Mouse (Mus musculus) spleen, adult 18-20 months (tissue): ENCODE results near the gene Ttc22.
A peak's percentile ranks its signal among the peaks of the same experiment; 100 is the strongest.

Experiments used
- DNase-seq, 2 experiments: peaks; one replicate each; pipeline ENCODE4 v3.0.0; 2022; ENCODE audit warnings: mixed read lengths in 2 of 2

Ttc22 gene

GRCm38 (mm10) chr4:106622030-106622493 is at the start of gene Ttc22:
TSS of gene Ttc22 (plus strand) at chr4:106622432.
- no peak for DNase-seq

DNA sequence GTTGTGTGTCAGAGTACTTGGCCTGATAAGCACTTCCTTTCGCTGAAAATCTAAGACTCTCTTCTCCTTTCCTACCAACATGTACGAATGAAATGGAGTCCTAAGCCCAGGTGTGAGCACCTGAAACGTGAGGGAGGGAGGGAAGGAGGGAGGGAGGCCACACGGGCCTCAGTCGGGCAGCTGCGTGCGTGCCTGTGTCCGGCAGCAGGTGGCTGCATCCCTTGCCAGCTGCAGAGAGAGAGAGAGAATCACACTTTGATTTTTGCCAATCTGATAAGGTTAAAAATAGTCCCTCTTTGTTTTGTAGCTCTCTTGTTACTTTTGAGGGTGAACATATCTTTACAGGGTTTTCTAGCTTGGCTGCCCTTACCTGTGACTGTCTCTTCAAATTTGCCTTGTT is 47.2 kb upstream of the Ttc22 start:
- no peak for DNase-seq

- DNase-seq = no peak
These were observed 44.7 kb upstream of the Ttc22 start for GRCm38 (mm10) chr4:106577511-106577910.

GRCm38 (mm10) chr4:106581176-106581864 is 40.9 kb upstream of the Ttc22 start:
- no peak for DNase-seq

- DNase-seq = no peak
These were observed 40.4 kb upstream of the Ttc22 start for GRCm38 (mm10) chr4:106581865-106582204.

GRCm38 (mm10) chr4:106582428-106583153 is 39.6 kb upstream of the Ttc22 start:
- DNase-seq = no peak

DNA sequence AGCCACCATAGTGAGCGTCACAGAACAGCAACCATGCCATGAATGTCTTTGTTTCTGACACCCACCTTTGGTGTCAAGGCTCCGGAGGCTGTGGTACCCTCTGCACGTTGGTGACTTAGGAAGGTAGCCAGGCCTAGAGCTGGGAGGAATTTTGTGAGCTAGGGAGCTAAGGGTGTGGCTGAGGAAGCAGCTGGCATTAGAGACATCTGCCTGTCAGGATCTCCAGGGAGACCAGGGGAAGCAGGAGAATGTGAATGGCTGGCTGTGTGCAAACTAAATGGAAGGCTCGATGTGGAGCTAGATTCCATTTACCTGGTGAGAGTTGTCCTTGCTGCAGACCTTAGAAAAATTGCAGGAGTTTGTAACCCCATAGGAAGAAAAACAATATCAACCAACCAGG is 37.6 kb upstream of the Ttc22 start:
- DNase-seq = no peak

GRCm38 (mm10) chr4:106587075-106587474 is 35.2 kb upstream of the Ttc22 start:
- no peak for DNase-seq

GRCm38 (mm10) chr4:106590142-106590541 is 32.1 kb upstream of the Ttc22 start:
- DNase-seq = no peak

DNA sequence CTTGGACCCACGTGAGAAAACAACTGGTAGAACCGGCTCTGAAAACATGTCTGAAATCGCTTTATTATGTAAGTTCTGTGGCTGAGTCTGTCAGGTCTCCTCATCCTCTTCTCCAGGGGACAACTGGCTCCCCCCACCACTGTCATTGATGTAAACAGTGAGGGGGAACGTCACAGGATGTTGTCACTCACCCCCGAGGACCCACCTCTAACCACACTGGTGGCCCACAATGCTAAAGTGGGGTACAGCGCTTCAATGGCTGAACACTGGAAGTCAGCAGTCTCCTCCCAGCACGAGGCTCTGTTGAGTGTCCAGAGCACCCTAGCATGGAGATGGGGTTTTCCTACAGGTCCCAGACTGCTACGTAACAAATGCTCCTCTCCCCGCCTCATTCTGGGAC is 31.4 kb upstream of the Ttc22 start:
- DNase-seq = no peak

- no peak for DNase-seq
These were observed 28.6 kb upstream of the Ttc22 start for GRCm38 (mm10) chr4:106593636-106594035.

DNA sequence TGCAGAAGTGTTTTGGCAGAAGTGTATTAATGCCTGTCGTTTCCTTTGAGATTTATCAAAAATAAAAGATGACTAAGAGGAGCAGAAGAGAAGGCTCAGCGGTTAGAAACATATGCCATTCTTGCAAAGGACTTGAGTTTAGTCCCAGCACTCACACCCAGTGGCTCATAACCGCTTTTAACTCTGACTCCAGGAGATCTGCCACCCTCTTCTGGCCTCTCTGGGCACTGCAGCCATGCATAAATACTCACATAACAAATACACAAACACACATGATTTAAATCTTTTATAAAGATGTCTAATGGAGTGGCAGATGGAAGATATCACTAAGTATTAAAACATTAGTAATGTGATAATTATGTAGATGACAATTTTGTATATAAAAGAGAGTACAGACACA is 26.0 kb upstream of the Ttc22 start:
- DNase-seq = no peak

GRCm38 (mm10) chr4:106597055-106597454 is 25.2 kb upstream of the Ttc22 start:
- DNase-seq = no peak

DNA sequence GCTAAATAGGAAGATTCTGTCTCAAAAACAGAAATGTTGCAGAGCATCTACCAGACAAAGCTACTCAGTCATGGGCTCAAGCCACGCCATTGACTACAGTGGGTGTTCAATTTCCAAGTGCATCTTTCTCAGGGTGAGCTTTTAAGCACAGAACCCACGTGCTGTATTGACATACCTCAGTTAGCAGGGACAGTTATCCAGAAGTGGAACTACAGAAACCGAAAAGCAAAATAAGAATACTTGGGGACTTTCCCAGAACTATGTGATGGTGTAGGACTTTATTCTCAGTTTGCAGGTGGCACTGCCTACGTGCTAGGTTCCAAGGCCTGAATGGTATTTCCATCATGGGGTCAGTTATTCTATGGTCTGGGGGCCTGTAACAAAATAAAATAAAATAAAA is 24.5 kb upstream of the Ttc22 start:
- DNase-seq = no peak

- no peak for DNase-seq
These were observed 22.8 kb upstream of the Ttc22 start for GRCm38 (mm10) chr4:106599415-106599814.

GRCm38 (mm10) chr4:106600770-106601169 is 21.5 kb upstream of the Ttc22 start:
- DNase-seq = no peak

- no peak for DNase-seq
These were observed 15.3 kb upstream of the Ttc22 start for GRCm38 (mm10) chr4:106606639-106607554.

DNA sequence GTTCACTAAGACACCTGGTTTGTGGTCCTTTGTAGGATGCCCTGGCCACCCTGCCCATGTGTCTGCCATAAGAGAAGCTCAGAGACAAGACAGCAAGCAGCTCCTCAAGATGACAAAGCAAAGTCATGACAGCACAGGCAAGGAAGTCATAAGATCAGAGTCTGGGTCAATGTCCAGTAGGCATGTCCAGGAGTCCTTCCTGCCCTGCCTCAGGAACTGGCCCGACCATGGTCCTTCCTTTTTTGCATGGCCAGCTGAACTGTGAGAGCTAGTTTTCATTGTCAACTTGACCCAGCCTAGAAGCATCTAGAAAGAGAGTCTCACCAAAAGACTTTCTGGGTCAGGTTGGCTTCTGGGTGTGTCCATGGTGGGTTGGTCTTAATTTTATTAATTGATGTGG is 14.3 kb upstream of the Ttc22 start:
- no peak for DNase-seq

DNA sequence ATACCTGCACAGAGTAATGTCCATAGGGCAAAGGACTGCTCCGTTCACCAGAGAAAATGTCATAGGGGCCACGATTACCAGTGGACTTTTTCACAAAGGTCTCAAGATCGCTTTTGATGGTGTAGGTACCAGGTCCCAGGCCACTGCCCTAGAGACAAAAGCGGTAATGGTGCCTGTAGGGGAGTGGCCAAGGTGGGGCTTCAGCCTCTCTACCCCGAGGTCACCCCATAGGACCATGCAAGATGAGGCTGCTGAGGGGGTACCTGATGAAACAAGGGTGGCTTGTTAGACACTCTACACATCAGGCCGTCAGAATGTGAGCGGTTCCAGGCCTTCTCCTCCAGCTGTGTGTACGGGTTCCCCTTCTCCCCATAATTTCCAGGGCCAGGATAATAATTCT is 9.1 kb upstream of the Ttc22 start:
- DNase-seq = no peak

GRCm38 (mm10) chr4:106613560-106613959 is 8.7 kb upstream of the Ttc22 start:
- DNase-seq = no peak

- DNase-seq = peak in 1 of 2 experiments; percentile 39
These were observed 7.9 kb upstream of the Ttc22 start for GRCm38 (mm10) chr4:106614180-106614797.

DNA sequence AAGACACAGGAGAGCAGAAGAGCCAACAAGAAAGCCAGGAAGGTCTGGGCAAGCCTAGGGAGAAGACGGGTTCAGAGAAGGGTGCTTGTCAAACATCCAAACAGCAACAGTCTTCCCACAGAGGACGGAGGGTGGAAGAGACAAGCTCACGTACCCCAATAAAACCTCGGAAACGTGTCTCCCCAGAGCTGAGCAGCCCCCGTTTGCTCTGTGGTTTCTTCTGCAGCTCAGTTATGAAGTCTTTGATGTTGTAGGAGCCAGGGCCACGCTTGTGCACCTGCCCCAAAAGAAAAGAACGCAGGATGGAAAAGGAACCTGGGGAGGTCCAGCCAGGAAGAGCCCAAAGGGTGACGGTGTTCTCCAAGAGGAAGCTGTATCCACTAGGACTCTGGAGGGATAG is 7.4 kb upstream of the Ttc22 start:
- no peak for DNase-seq

- DNase-seq = no peak
These were observed 6.6 kb upstream of the Ttc22 start for GRCm38 (mm10) chr4:106615637-106616036.
